Mouse (Mus musculus): ENCODE data around the gene Gm49403.

- TF ChIP-seq CTCF (IDR thresholded peaks at IDR 0.05; ENCODE audit: borderline replicate concordance, control insufficient read depth, extremely low read depth, insufficient read depth, low read length, poor library complexity) (no peak), POLR2A (IDR thresholded peaks at IDR 0.05; ENCODE audit: control insufficient read depth, extremely low read depth, insufficient read depth, low read length, poor library complexity) (no peak)
Observed at GRCm38 (mm10) chr19:8870838-8871237, 12.9 kb upstream of the Gm49403 start.

All from thymus, adult 2 months (tissue).